Mouse (Mus musculus) limb, embryonic 13.5 days (tissue): ENCODE measurements around the gene Gm20388. TPM values are rescaled to one million over a fixed set of nuclear protein-coding genes. Genes with fewer than 3 reads are reported as not detected.
A peak's percentile ranks its signal among the peaks of the same experiment; 100 is the strongest.

Experiments
- ATAC-seq: fragments of 200-750 bp; cut with Nextera tagmentation; 2 replicates; pipeline ENCODE4 v1.8.0; 2017; ENCODE audit warnings: low read depth, moderate number of reproducible peaks, moderate TSS enrichment; ENCODE audit not compliant: low FRiP score
- H3K27ac ChIP-seq: fragments of 300-500 bp; sonication (generic); 2 replicates; pipeline ENCODE4 v1.5.1; 2015; ENCODE audit warnings: inconsistent platforms, mild to moderate bottlenecking, moderate library complexity
- H3K27me3 ChIP-seq: fragments of 300-500 bp; sonication (generic); 2 replicates; pipeline ENCODE4 v1.6.1; 2015; ENCODE audit warnings: mild to moderate bottlenecking, inconsistent platforms
- H3K36me3 ChIP-seq: fragments of 300-500 bp; sonication (generic); 2 replicates; pipeline ENCODE4 v1.6.1; 2015; ENCODE audit warnings: inconsistent platforms, mild to moderate bottlenecking, moderate library complexity
- H3K4me1 ChIP-seq: fragments of 300-500 bp; sonication (generic); 2 replicates; pipeline ENCODE4 v1.6.1; 2015; ENCODE audit warnings: inconsistent platforms
- H3K4me2 ChIP-seq: fragments of 300-500 bp; sonication (generic); replicated peaks from 2 replicates; pipeline ENCODE4 v1.6.1; 2015; ENCODE audit warnings: inconsistent platforms, mild to moderate bottlenecking, moderate library complexity
- H3K4me3 ChIP-seq: fragments of 300-500 bp; sonication (generic); 2 replicates; pipeline ENCODE4 v1.5.1; 2015; ENCODE audit warnings: moderate library complexity, mild to moderate bottlenecking, inconsistent platforms
- H3K9ac ChIP-seq: fragments of 300-500 bp; sonication (generic); 2 replicates; pipeline ENCODE4 v1.6.1; 2015; ENCODE audit warnings: mild to moderate bottlenecking, inconsistent platforms
- H3K9me3 ChIP-seq: fragments of 300-500 bp; sonication (generic); 2 replicates; pipeline ENCODE4 v1.6.1; 2016; ENCODE audit warnings: inconsistent platforms
- WGBS: fragments of 180-500 bp; shearing (Covaris S2); methylation state at CpG from one replicate; pipeline ENCODE4 v1.1.7; 2015; 5-methylcytosine and 5-hydroxymethylcytosine counted together
- polyA plus RNA-seq: library from polyadenylated mRNA; unstranded; fragments of >200 nt; fragmentation: Nextera tagmentation; extraction: Ambion mirVana; gene quantifications from 2 replicates; pipeline ENCODE4 v1.2.1, GENCODE M21; 2015

Gm20388 gene
- polyA plus RNA-seq: 3.2 and 7.1 TPM in 2 replicates

DNA sequence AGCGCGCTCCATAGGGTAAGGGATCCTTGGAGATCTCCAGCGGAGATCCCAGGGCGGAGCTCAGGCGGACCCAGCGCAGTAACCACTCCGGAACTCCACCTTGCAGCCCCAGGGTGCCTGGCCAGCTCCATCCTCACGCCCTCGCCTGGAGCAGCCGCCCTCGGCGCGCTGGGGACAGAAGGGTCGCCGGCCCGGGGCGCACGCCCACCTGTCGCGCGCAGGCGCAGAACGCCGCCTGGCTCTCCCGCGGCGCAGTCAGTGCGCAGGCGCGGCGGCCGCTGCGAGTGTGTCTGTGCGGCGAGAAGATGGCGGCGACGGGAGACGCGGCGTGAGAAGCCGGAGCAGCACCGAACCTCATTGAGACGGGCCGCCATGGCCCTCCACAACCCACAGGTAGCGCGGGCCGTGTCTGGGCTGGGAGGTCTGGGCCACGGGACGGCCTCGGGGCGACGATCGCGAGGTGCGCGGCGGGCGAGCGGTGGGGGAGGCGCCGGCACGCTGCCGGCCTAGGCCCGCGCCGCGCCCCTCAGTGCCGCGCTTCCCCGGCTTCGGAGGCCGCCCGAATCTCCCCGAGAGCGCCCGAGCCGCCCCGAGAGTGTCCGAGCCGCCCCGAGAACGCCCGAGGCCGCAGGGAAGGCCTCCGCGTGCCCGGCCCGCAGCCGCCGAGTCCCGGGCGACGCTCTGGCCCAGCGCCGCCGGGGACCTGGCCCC is at the start of gene Gm20388:
Gene Gm20388, plus strand, starts transcription at position 295 of the 711 bp plus-strand sequence.
- Histone ChIP-seq H3K9me3 (no peaks in the 10 kb centered on the region), H3K27ac (peak within 1 kb of the TSS; percentile 92), H3K4me3 (peak within 1 kb of the TSS; percentile 78), H3K4me1 (peaks cover 35% of the 10 kb centered on the region), H3K36me3 (no peaks in the 10 kb centered on the region), H3K27me3 (no peaks in the 10 kb centered on the region), H3K4me2 (peak within 1 kb of the TSS; percentile 92), H3K9ac (peak within 1 kb of the TSS; percentile 93)
- peak; percentile 95 for ATAC-seq
- WGBS: under 1% methylated on average over 96 of the region's 97 CpGs

DNA sequence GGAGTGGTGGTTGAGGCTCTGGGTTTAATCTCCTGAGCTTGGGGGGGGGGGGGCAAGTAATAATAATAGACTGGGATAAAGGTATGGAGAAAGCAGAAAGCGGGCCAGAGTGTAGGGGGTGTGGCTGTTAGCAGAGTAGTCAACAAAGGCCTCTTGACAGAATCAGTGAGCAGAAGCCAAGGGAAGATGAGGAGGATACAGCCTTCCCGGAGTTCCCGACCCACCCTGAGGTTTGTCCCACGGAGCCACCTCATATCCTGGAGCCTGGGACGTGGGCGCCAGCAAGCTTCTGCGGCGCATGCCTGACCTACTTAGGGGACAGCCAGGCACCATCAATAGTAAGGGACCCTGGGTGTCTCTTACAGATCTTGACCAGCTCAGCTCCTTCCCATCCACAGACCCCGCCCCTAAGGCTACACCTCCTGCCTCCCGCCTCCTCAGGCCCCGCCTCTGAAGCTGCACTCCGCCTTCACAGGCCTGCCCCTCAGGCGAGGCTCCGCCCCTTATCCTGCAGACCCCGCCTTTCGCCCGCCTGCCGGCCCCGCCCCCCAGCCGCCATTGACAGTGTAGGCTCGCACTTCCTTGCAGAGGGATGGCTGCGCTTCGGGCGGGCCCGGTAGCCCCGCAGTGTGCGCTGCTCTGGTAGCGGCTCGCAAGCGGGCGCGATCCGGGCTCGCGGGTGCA is 48.8 kb upstream of the Gm20388 start, which contains the start of gene Klhl36:
Gene Klhl36, plus strand, starts transcription at position 561 of the 684 bp plus-strand sequence.
- ATAC-seq: peak; percentile 97
- Histone ChIP-seq H3K27me3 (peaks cover 20% of the 10 kb centered on the region), H3K4me1 (peaks cover 16% of the 10 kb centered on the region), H3K4me3 (peak within 1 kb of the TSS; percentile 75), H3K9ac (peak within 1 kb of the TSS; percentile 76), H3K4me2 (peak within 1 kb of the TSS; percentile 92), H3K27ac (peak within 1 kb of the TSS; percentile 33; the same call in 1 of the 2 replicates), H3K9me3 (no peaks in the 10 kb centered on the region), H3K36me3 (no peaks in the 10 kb centered on the region; the same call in none of the 2 replicates)
- 1% methylated on average over 35 of the region's 35 CpGs for WGBS

DNA sequence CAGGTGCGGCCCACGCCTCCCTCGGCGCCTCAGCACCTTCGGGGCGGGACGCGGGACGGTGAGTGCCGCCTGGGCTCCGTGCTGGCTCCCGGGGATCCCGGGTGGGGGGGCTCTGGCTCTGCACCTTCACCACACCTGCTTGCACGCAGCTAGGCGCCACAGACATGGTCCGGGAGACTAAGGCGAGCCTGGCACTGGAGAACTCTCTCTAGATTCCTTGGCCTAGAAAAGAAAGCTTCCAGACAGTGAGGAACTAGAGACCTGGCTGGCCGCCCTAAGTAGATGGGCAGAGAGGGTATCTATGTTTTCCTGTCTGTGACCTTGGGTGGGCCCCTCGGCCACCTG is 48.3 kb upstream of the Gm20388 start:
- peak overlapping the region; percentile 33; the same call in 1 of the 2 replicates for H3K27ac ChIP-seq
- under 1% methylated on average over 18 of the region's 19 CpGs for WGBS
- no peak for ATAC-seq

DNA sequence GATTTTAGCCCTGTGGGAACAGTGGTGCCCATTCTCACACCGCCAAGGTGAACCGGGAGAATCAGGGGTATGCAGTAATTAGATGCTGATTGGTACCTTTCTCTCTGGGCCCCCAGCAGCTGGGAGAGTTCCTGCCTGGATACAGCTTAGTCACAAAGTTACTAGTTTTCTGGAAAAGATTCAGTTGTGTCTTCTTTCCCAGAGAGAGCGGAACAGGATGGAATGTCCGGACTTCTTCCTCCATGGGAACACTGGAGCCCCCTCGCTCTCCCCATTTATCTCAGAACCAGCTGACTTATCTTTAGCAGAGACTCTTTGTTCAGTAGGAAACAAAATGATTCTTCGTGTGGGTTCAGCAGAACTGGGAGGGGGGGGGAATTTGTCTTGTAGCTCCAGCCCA is 47.9 kb upstream of the Gm20388 start:
- Histone ChIP-seq H3K27me3 (peaks cover 20% of the 10 kb centered on the region), H3K9ac (peak overlapping the region; percentile 76), H3K9me3 (no peaks in the 10 kb centered on the region), H3K4me3 (peak overlapping the region; percentile 75), H3K36me3 (no peaks in the 10 kb centered on the region; the same call in none of the 2 replicates), H3K27ac (peak overlapping the region; percentile 33; the same call in 1 of the 2 replicates), H3K4me2 (peak overlapping the region; percentile 92), H3K4me1 (peaks cover 16% of the 10 kb centered on the region)
- 14% methylated on average over 6 of the region's 6 CpGs for WGBS
- no peak for ATAC-seq

More for the DNA sequence above, 48.3 kb upstream of the Gm20388 start:
- Histone ChIP-seq H3K9ac (peak overlapping the region; percentile 76), H3K4me2 (peak overlapping the region; percentile 92), H3K9me3 (no peaks in the 10 kb centered on the region), H3K36me3 (no peaks in the 10 kb centered on the region; the same call in none of the 2 replicates), H3K27me3 (peaks cover 20% of the 10 kb centered on the region), H3K4me1 (peaks cover 16% of the 10 kb centered on the region), H3K4me3 (peak overlapping the region; percentile 75)

DNA sequence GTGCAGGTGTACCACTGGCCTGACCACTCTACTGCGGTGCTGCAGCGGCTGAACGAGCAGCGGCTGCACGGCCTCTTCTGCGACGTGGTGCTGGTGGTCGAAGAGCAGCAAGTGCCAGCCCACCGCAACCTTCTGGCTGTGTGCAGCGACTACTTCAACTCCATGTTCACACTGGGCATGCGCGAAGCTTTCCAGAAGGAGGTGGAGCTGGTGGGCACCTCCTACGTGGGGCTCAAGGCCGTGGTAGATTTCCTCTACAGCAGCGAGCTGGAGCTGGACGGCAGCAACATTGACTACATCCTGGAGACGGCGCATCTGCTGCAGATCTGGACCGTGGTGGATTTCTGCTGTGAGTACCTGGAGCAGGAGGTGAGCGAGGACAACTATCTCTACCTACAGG is 41.0 kb upstream of the Gm20388 start:
- Histone ChIP-seq H3K36me3 (peaks cover 38% of the 10 kb centered on the region), H3K27me3 (no peaks in the 10 kb centered on the region; the same call in 1 of the 2 replicates), H3K4me2 (no peak overlapping the region), H3K27ac (no peak overlapping the region), H3K9ac (no peak overlapping the region), H3K4me1 (no peaks in the 10 kb centered on the region), H3K4me3 (no peak overlapping the region), H3K9me3 (peaks cover 11% of the 10 kb centered on the region)
- WGBS: 81% methylated on average over 20 of the region's 20 CpGs
- no peak for ATAC-seq

DNA sequence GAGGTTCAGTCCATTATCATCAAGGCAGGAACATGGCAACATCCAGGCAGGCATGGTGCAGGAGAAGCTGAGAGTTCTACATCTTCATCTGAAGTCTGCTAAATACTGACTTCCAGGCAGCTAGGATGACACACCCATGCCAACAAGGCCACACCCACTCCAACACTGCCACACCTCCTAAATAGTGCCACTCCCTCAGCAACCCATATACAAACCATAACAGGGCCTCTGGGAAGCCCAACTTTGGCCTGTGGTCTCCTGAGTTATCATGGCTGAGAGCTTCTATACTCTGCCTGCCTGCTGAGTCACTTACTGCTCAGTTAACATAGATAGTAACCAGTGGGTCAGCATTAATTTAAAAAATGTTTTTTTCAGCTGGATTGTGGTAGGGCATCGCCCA is 37.5 kb upstream of the Gm20388 start:
- no peaks in the 10 kb centered on the region for H3K27me3 ChIP-seq
- H3K27ac ChIP-seq: no peak overlapping the region
- H3K4me3 ChIP-seq: no peak overlapping the region
- no peak overlapping the region for H3K4me2 ChIP-seq
- H3K9ac ChIP-seq: no peak overlapping the region
- H3K36me3 ChIP-seq: peaks cover 57% of the 10 kb centered on the region
- H3K9me3 ChIP-seq: peaks cover 11% of the 10 kb centered on the region
- no peak for ATAC-seq
- no peaks in the 10 kb centered on the region for H3K4me1 ChIP-seq
- 100% methylated on average over 1 of the region's 1 CpGs for WGBS

DNA sequence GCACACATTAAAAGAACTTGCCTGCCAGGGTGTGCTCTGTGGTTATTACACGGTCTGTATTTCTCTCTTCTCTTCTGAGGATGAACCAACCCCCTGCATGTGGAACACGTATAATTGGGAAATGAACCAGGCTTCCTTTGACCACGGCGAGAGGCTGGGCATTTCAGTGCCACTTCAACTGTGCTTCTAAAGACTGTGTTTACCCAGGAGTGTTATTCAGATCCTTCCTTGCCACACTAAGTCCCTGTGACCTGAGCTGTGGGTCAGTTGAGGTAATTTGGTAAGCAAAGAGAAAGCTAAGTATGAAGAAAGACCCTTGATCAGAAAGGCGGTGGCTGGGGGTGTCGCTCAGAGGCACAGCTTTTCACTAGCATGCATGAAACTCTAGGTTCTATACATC is 29.3 kb upstream of the Gm20388 start:
- Histone ChIP-seq H3K4me3 (no peak overlapping the region), H3K27me3 (no peaks in the 10 kb centered on the region), H3K27ac (no peak overlapping the region), H3K4me1 (peaks cover 15% of the 10 kb centered on the region), H3K4me2 (no peak overlapping the region), H3K9ac (no peak overlapping the region), H3K36me3 (peaks cover 15% of the 10 kb centered on the region), H3K9me3 (no peaks in the 10 kb centered on the region)
- no peak for ATAC-seq
- 63% methylated on average over 6 of the region's 6 CpGs for WGBS

DNA sequence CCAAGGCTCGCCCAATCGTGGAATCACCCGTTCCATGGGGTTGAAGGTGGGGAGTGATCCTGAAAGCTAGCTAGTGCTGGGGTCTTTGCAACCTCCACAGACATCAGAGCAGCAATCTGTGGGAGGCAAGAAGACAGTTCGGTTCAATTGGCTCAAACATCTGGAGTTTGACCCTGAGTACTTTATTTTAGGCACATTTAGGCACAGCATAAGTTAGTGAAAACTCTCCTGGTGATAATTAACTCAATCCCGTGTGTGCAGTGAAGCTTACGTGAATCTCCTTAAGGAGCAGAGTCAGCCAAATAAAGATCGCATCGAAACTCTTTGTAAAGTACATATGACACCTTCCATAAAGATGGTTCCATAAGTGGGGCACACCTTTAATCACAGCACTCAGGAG is 28.7 kb upstream of the Gm20388 start:
- H3K27me3 ChIP-seq: no peaks in the 10 kb centered on the region
- peaks cover 9% of the 10 kb centered on the region for H3K36me3 ChIP-seq
- no peak overlapping the region for H3K4me3 ChIP-seq
- peaks cover 15% of the 10 kb centered on the region for H3K4me1 ChIP-seq
- no peak for ATAC-seq
- no peak overlapping the region for H3K9ac ChIP-seq
- no peaks in the 10 kb centered on the region for H3K9me3 ChIP-seq
- no peak overlapping the region for H3K4me2 ChIP-seq
- H3K27ac ChIP-seq: no peak overlapping the region
- WGBS: 56% methylated on average over 8 of the region's 8 CpGs

DNA sequence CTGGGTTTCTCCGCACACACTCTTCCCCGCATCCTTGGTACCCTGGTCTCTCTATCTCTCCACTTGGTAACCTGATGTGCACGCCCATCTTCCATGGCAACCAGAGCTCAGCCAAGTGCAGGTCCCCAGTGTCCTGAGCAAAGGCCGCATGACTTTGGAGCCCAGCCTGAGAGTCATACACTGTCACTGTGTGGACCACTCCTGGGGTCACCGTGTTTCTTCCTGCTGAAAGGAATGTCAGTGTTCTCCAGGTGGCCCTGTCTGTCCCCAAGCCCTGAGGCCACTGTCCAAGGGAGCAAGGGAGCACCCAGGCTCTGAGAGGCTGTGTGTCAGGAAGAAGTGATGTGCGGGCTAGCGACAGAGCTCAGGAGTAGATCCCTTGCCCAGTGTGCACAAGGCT is 27.4 kb upstream of the Gm20388 start:
- Histone ChIP-seq H3K27ac (no peak overlapping the region), H3K9ac (no peak overlapping the region), H3K4me1 (peaks cover 15% of the 10 kb centered on the region), H3K4me2 (no peak overlapping the region), H3K9me3 (no peaks in the 10 kb centered on the region), H3K4me3 (no peak overlapping the region), H3K27me3 (no peaks in the 10 kb centered on the region), H3K36me3 (no peaks in the 10 kb centered on the region)
- no peak for ATAC-seq
- WGBS: 87% methylated on average over 7 of the region's 7 CpGs

DNA sequence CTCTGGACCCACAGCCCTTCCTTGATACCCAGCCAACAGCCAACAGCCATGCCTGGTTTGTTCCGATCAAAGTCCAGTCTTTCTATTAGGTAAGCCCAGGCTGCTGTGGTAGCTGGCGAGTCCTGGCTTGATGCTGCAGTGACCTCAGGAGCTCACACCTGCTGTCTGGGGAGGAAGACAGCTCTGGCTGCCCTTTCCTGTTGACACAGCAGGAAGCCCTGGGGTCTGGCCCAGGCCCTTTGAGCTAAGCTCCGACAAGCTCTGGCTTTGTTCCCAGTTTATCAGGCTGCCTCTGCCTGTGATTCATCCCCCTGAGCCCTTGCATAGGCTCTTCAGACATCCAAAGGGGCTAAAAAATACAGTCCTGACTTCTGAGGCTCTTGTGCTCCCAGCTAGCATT is 25.0 kb upstream of the Gm20388 start:
- Histone ChIP-seq H3K9me3 (no peaks in the 10 kb centered on the region), H3K36me3 (no peaks in the 10 kb centered on the region), H3K27me3 (0 out of 2 replicates have a peak, but pooled peaks cover 2% of the 10 kb centered on the region), H3K4me2 (no peak overlapping the region), H3K27ac (no peak overlapping the region; the same call in 1 of the 2 replicates), H3K9ac (no peak overlapping the region), H3K4me3 (no peak overlapping the region), H3K4me1 (peaks cover 8% of the 10 kb centered on the region)
- 29% methylated on average over 3 of the region's 3 CpGs for WGBS
- no peak for ATAC-seq

DNA sequence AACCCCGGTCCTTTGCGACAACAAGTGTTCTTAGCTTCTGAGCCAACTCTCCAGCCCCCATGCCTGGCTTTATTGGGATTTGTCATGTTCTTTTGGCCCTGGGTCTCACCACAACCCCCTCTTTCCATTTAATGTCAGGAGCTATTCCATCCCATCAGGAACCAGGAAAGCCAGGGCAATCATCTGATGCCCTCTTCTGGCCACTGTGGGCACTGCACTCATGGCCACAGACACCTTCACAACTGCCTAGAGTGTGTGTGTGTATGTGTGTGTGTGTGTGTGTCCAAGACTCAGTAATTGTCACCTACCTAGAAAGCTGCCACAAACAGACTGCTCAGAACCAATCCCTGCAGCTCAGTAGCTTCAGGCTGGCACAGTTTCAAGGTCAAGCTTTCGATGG is 23.5 kb upstream of the Gm20388 start:
- Histone ChIP-seq H3K27ac (no peak overlapping the region), H3K4me3 (no peak overlapping the region), H3K36me3 (no peaks in the 10 kb centered on the region), H3K9ac (no peak overlapping the region), H3K9me3 (no peaks in the 10 kb centered on the region), H3K4me2 (no peak overlapping the region), H3K4me1 (no peaks in the 10 kb centered on the region), H3K27me3 (0 out of 2 replicates have a peak, but pooled peaks cover 2% of the 10 kb centered on the region)
- no peak for ATAC-seq
- WGBS: 99% methylated on average over 3 of the region's 3 CpGs

DNA sequence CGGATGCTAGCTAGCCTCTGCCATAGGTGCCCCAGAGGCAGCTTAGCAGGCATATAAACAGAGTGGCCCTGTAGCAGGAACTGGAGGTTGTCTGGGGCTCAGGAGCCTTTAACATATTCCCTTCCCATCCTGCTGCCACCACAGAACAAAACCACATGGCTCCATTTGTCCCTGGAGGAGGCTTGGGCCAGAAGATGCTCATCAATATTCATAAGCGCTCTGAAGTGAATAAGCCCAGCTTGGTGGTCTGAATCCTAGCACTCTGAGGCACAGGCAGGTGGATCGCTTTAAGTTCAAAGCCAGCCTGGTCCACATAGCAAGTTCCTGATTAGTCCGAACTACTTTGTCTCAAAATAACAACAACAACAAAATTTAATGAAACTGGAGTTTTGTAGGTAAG is 22.6 kb upstream of the Gm20388 start:
- WGBS: 63% methylated on average over 4 of the region's 4 CpGs
- H3K4me1 ChIP-seq: no peaks in the 10 kb centered on the region
- 0 out of 2 replicates have a peak, but pooled peaks cover 2% of the 10 kb centered on the region for H3K27me3 ChIP-seq
- no peak overlapping the region for H3K4me2 ChIP-seq
- no peak overlapping the region for H3K27ac ChIP-seq
- no peak for ATAC-seq
- no peaks in the 10 kb centered on the region for H3K36me3 ChIP-seq
- no peak overlapping the region for H3K4me3 ChIP-seq
- H3K9me3 ChIP-seq: no peaks in the 10 kb centered on the region
- no peak overlapping the region for H3K9ac ChIP-seq
